Mouse (Mus musculus) stomach, postnatal 0 days (tissue): Measurements from ENCODE around the gene Lztfl1.

Experiments used
- CTCF ChIP-seq: IDR thresholded peaks from 2 replicates; pipeline ENCODE4 v1.5.1; 2016; ENCODE audit warnings: antibody characterized with exemption, low read depth, mild to moderate bottlenecking, moderate library complexity
- EP300 ChIP-seq: optimal IDR thresholded peaks from 2 replicates; pipeline ENCODE3; 2016; ENCODE audit warnings: antibody characterized with exemption

GRCm38 (mm10) chr9:123686206-123686605, 31.3 kb downstream of the Lztfl1 start:
- TF ChIP-seq EP300 (no peak), CTCF (no peak)
